Mouse (Mus musculus) midbrain, embryonic 15.5 days (tissue): Measurements from ENCODE around the gene Tpd52l1. TPM values are rescaled to one million over a fixed set of nuclear protein-coding genes. Genes with fewer than 3 reads are reported as not detected.

Experiments used
- ATAC-seq: fragments of 200-750 bp; cut with Nextera tagmentation; replicated peaks from 2 replicates; pipeline ENCODE4 v1.8.0; 2017; ENCODE audit warnings: moderate TSS enrichment
- H3K27ac ChIP-seq: fragments of 300-500 bp; sonication (generic); 2 replicates; pipeline ENCODE4 v1.5.1; 2015; ENCODE audit warnings: mild to moderate bottlenecking, inconsistent platforms
- H3K27me3 ChIP-seq: fragments of 300-500 bp; sonication (generic); replicated peaks from 2 replicates; pipeline ENCODE4 v1.6.1; 2015; ENCODE audit warnings: inconsistent platforms
- H3K36me3 ChIP-seq: fragments of 300-500 bp; sonication (generic); replicated peaks from 2 replicates; pipeline ENCODE4 v1.6.1; 2015; ENCODE audit warnings: inconsistent platforms
- H3K4me1 ChIP-seq: fragments of 300-500 bp; sonication (generic); 2 replicates; pipeline ENCODE4 v1.6.1; 2015; ENCODE audit warnings: inconsistent platforms
- H3K4me2 ChIP-seq: fragments of 300-500 bp; sonication (generic); 2 replicates; pipeline ENCODE4 v1.6.1; 2015; ENCODE audit warnings: inconsistent platforms, mild to moderate bottlenecking, moderate library complexity
- H3K4me3 ChIP-seq: fragments of 300-500 bp; sonication (generic); 2 replicates; pipeline ENCODE4 v1.5.1; 2015; ENCODE audit warnings: mild to moderate bottlenecking, inconsistent platforms
- H3K9ac ChIP-seq: fragments of 300-500 bp; sonication (generic); 2 replicates; pipeline ENCODE4 v1.6.1; 2015; ENCODE audit warnings: mild to moderate bottlenecking, inconsistent platforms
- H3K9me3 ChIP-seq: fragments of 300-500 bp; sonication (generic); 2 replicates; pipeline ENCODE4 v1.6.1; 2016; ENCODE audit warnings: inconsistent platforms
- WGBS: fragments of 180-500 bp; shearing (Covaris S2); methylation state at CpG from one replicate; pipeline ENCODE4 v1.1.7; 2015; ENCODE audit warnings: mixed read lengths; 5-methylcytosine and 5-hydroxymethylcytosine counted together
- polyA plus RNA-seq: library from polyadenylated mRNA; unstranded; fragments of >200 nt; fragmentation: Nextera tagmentation; extraction: Ambion mirVana; gene quantifications from 2 replicates; pipeline ENCODE4 v1.2.1, GENCODE M21; 2015

The Tpd52l1 gene
- 35.6 and 45.9 TPM in 2 replicates for polyA plus RNA-seq

DNA sequence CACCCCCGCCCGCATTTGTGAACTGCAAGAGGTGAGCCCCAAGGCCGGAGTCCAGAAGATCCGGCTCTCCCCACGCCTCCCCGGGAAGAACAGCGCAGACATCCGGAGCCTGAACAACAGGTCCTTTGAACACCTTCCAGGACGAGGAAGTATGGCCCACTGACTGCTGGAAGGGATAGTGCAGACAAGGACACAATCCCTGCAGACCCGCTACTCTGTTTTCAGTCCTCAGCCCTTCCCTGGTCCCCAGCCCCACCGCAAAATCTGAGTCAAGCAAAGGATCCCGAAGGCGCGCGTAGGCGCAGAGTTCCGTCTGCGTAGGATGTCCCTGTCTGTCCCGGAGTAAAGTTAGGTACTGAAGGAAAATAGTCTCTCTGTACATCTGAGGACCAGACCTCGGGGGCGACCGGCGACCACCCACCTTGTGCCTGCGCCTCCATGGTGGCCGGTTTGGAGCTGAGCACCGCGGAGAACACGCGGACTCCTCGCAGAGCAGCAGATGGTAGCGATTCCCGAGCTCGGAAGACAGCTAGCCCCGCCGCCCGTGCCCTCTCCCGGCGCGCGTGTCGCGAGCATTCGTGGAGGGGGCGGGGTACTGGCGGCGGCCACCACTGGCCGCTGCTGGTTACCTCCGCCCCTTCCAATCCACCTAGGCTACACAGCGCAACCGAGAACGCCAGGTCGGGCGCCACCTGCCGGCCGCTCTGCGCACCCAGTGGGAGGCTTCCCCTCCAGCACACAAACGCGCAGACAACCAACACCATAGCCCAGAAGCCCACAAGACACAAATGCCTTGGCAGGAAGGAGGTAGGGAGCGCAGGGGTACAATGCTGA is at the start of gene Tpd52l1:
Gene Tpd52l1 (minus strand): TSS at position 668 of the 834 bp plus-strand sequence.
- H3K36me3 ChIP-seq, result no peaks in the 10 kb centered on the region
- H3K4me1 ChIP-seq, result 0 out of 2 replicates have a peak, but pooled peaks cover 4% of the 10 kb centered on the region
- peak within 1 kb of the TSS; percentile 93 for H3K4me2 ChIP-seq
- H3K27me3 ChIP-seq, result no peaks in the 10 kb centered on the region
- ATAC-seq, result peak; percentile 100
- no peak within 1 kb of the TSS for H3K27ac ChIP-seq
- no peaks in the 10 kb centered on the region for H3K9me3 ChIP-seq
- H3K9ac ChIP-seq, result peak within 1 kb of the TSS; percentile 52
- under 1% methylated on average over 59 of the region's 59 CpGs for whole genome bisulfite sequencing
- H3K4me3 ChIP-seq, result peak within 1 kb of the TSS; percentile 77

DNA sequence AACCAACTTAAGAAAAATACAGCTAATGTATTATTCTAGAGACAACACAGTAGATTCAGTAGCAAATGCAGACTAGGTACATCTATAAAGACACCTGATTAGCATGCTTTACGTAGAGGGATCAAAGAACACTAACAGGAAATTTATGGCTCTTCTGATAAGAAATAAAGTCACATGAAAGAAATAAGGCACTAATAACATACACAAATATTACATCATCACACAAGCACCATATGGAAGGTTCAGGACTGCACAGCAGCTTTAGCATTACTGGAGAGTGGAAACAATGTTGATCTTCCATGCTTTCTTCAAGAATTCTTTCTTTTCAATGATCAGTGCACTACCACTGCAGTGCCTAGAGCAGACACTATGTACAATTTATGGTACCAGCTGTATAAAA is 48.5 kb upstream of the Tpd52l1 start:
- ATAC-seq, result no peak
- WGBS, result 88% methylated on average over 1 of the region's 1 CpGs

DNA sequence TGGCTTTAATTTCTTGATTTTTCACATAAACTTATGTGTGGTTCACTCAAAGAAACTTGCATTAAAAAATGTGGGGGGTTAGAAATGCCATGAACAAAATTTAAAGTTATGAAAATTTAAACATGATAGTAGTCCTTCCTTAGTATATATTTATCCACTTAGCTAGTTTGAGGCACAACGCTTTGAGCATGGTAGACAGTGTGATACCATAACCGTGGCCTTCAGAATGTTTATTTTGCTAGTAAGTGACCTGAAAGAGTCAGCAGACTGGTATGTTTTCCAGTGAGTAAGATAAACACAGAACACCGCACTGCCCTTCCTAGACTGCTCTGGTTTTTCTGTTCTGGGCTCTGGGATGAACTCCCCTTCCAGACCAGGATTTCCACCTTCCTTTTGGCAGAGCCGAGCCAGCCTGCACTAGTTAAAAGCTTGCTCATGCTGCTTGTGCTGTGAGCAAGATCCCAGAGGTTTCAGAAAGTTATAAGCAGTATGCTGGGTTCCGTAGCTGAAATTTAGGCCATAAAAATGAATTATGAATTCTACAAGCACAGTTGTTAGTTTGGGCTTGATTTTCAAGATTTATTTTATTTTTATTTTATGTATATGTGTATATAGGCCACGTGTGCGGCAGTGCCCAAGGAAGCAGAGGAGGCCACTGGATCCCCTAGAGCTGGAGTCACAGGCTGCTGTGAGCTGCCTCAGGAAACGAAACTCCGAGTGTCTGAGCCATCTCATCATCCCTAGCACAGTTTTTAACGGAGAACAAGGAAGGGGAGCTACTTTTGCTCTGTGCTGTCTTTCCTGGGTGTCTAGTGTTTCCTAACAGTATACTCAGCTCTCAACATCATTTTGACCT is 21.5 kb upstream of the Tpd52l1 start:
- Histone ChIP-seq H3K9ac (no peak overlapping the region), H3K27ac (no peak overlapping the region), H3K4me3 (no peak overlapping the region), H3K9me3 (no peaks in the 10 kb centered on the region), H3K4me2 (no peak overlapping the region), H3K27me3 (no peaks in the 10 kb centered on the region), H3K4me1 (no peaks in the 10 kb centered on the region), H3K36me3 (no peaks in the 10 kb centered on the region)
- WGBS, result 83% methylated on average over 10 of the region's 10 CpGs
- no peak for ATAC-seq

More for the DNA sequence above, 48.5 kb upstream of the Tpd52l1 start:
- no peaks in the 10 kb centered on the region for H3K36me3 ChIP-seq
- H3K27ac ChIP-seq, result no peak overlapping the region
- H3K4me3 ChIP-seq, result no peak overlapping the region
- no peak overlapping the region for H3K9ac ChIP-seq
- no peak overlapping the region for H3K4me2 ChIP-seq
- no peaks in the 10 kb centered on the region for H3K9me3 ChIP-seq
- H3K4me1 ChIP-seq, result no peaks in the 10 kb centered on the region
- H3K27me3 ChIP-seq, result no peaks in the 10 kb centered on the region

DNA sequence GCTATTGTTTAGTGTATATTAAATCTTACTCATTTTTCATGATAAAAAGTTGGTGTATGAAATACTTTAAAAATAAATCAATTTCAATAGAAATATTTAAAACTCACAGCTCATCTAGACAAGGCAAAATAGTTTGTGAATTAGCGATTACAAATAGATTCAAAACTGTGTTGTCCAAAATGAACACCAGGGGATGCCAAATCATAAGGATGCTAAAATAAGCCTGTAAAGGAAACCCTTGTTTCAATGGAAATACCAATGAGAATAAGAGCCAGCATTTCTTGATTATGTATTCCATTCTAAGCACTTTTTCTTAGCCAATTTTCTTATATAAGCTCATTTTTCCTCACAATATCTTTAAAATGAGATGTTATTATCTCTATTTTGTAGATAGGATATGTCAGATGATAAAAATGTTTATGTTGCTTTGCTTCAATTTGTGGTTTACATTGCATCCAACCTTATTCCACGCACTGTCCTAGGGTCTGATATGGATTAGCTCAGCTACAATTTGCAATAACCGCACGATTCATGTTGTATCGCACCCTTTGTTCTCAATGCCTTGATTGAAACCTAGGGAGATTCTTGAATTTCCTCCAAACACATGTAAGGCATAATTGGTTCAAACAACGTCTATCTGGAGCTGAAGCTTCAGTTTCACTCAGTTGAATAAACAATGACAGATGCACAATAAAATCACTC is 20.2 kb upstream of the Tpd52l1 start:
- H3K9ac ChIP-seq, result no peak overlapping the region
- 76% methylated on average over 6 of the region's 6 CpGs for WGBS
- 0 out of 2 replicates have a peak, but pooled peaks have one; percentile 67 for ATAC-seq
- H3K4me3 ChIP-seq, result no peak overlapping the region
- no peaks in the 10 kb centered on the region for H3K36me3 ChIP-seq
- no peak overlapping the region for H3K27ac ChIP-seq
- H3K4me2 ChIP-seq, result no peak overlapping the region
- H3K9me3 ChIP-seq, result no peaks in the 10 kb centered on the region
- no peaks in the 10 kb centered on the region for H3K27me3 ChIP-seq
- no peaks in the 10 kb centered on the region for H3K4me1 ChIP-seq

DNA sequence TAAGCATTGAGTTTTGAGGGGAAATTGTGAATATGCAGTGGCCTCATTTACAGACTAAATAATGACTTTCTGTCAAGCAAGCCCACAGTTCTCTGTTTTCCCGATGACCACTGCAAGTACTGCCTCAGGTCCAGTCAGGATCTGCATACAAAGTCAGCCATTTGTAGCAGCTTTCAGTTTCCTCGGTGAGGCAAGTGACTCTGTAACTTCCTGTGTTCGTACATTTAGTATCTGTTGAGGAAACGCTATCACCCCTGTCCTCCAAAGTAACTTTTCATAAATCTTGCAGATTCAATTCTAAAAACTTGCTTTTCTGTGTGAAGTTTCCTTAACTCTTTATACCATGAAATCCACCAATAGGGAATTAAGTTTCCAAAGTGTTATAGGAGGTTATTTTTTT is 19.7 kb upstream of the Tpd52l1 start:
- Histone ChIP-seq H3K36me3 (no peaks in the 10 kb centered on the region), H3K4me2 (no peak overlapping the region), H3K9ac (no peak overlapping the region), H3K27me3 (no peaks in the 10 kb centered on the region), H3K27ac (no peak overlapping the region), H3K4me1 (no peaks in the 10 kb centered on the region), H3K9me3 (no peaks in the 10 kb centered on the region), H3K4me3 (no peak overlapping the region)
- 85% methylated on average over 4 of the region's 4 CpGs for WGBS
- ATAC-seq, result no peak

DNA sequence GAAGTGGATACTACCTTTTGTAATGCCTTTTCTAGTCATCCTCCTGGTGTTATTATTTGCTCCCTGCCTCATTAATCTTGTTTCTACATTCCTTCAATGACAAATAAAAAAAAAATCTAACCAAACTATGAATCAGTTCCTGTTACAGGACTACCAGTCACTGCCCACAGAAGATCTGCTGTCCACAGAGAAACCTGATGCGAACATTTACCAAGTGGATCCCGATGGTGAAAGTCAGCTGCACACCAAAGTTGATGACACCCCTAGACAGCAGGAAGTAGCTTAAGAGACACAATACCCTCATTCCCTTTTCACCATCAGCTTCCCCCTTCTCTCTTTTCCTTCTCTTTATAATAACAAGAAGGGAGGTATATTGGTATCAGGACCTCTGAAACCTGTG is 17.3 kb upstream of the Tpd52l1 start:
- Histone ChIP-seq H3K27ac (no peak overlapping the region), H3K36me3 (no peaks in the 10 kb centered on the region), H3K4me1 (no peaks in the 10 kb centered on the region), H3K4me3 (no peak overlapping the region), H3K27me3 (no peaks in the 10 kb centered on the region), H3K4me2 (no peak overlapping the region), H3K9ac (no peak overlapping the region), H3K9me3 (no peaks in the 10 kb centered on the region)
- ATAC-seq, result no peak
- WGBS, result 92% methylated on average over 2 of the region's 2 CpGs

DNA sequence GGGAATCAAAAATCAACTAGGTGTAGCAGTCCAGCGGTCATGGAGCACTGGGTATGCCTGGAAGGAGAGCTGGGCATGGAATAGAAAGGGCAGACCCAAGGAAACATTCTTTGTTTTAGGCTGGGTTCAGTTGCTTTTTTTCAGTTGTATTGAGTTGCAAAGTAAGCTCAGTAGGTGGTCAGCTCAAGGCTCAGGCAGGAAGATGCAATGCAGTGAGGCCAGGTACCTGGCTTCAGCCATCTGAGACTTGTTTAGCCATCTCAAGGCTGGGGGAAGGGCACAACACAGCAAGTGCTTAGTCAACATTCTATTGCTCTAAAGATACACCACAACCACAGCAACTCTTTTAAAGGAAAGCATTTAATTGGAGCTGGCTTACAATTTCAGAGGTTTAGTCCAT is 11.0 kb upstream of the Tpd52l1 start:
- no peak overlapping the region for H3K4me3 ChIP-seq
- H3K4me2 ChIP-seq, result no peak overlapping the region
- H3K36me3 ChIP-seq, result no peaks in the 10 kb centered on the region
- H3K4me1 ChIP-seq, result no peaks in the 10 kb centered on the region
- no peak overlapping the region for H3K9ac ChIP-seq
- ATAC-seq, result no peak
- H3K27ac ChIP-seq, result no peak overlapping the region
- H3K27me3 ChIP-seq, result no peaks in the 10 kb centered on the region
- H3K9me3 ChIP-seq, result no peaks in the 10 kb centered on the region
- 32% methylated on average over 1 of the region's 1 CpGs for WGBS

DNA sequence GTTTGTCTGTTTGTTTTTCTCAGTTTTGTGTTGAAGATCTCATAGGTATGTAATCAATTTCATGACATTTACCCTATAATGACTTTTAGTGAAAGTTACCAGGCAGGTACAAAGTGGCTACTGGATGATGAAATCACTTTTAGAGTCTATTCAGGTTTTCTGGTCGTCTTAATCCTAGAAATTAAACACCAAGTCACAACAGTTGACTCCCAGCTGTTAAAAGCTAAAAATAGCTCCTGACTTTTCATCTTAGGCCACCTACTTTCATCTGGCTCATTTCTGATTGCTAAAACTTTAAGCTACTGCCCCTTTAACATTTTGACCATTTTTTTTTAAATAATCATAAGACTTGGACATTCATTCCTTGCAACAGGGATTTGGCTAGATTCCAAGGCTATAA is 1.3 kb upstream of the Tpd52l1 start:
- Histone ChIP-seq H3K27ac (no peak overlapping the region), H3K4me3 (no peak overlapping the region), H3K4me1 (0 out of 2 replicates have a peak, but pooled peaks cover 4% of the 10 kb centered on the region), H3K9ac (no peak overlapping the region), H3K4me2 (no peak overlapping the region), H3K36me3 (no peaks in the 10 kb centered on the region), H3K9me3 (no peaks in the 10 kb centered on the region), H3K27me3 (no peaks in the 10 kb centered on the region)
- ATAC-seq, result no peak
- WGBS, result 52% methylated on average over 1 of the region's 1 CpGs

DNA sequence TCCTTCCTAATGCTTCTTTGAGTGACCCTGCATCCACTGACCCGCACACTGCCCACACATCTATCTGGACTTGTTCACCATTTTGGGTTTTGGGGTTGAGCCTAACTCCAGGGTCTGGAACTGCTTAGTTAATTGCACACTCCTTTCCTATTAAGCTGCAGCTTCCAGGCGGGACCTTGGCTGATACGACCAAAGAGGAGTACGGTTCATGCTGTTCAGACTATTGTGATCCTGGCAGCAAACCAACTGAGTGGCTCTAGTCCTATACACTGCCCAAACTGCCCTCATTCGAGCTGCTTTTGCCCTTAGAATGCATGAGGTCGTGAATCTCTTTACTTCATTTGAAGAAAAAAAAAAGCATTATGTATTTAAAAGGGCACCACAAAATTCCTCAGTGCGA is 1.6 kb downstream of the Tpd52l1 start:
- WGBS, result 67% methylated on average over 7 of the region's 7 CpGs
- no peak overlapping the region for H3K4me2 ChIP-seq
- H3K36me3 ChIP-seq, result no peaks in the 10 kb centered on the region
- H3K4me3 ChIP-seq, result no peak overlapping the region
- H3K4me1 ChIP-seq, result 0 out of 2 replicates have a peak, but pooled peaks cover 4% of the 10 kb centered on the region
- H3K9me3 ChIP-seq, result no peaks in the 10 kb centered on the region
- H3K27me3 ChIP-seq, result no peaks in the 10 kb centered on the region
- H3K27ac ChIP-seq, result no peak overlapping the region
- H3K9ac ChIP-seq, result no peak overlapping the region
- ATAC-seq, result no peak

DNA sequence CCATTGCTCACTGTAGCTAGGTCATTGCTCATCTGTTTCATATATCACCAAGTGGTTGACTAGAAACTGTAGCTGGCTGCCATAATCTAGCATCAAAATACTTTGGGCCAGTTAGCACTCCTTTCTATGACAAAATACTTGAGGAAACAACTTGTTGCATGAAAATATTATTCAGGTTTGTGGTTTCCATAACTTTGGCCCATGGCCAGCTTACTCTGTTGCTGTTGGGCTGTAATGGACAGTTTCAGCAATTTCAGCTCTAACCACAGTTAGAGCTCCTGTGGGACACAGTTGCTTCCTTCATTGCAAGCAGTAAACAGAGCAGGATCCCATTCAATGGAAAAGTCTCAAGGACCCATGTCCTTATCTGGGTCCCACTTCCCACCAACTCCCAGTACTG is 4.3 kb downstream of the Tpd52l1 start:
- Histone ChIP-seq H3K9me3 (no peaks in the 10 kb centered on the region), H3K36me3 (no peaks in the 10 kb centered on the region), H3K9ac (no peak overlapping the region), H3K27me3 (no peaks in the 10 kb centered on the region), H3K4me2 (no peak overlapping the region), H3K4me1 (0 out of 2 replicates have a peak, but pooled peaks cover 4% of the 10 kb centered on the region), H3K27ac (no peak overlapping the region), H3K4me3 (no peak overlapping the region)
- no peak for ATAC-seq

DNA sequence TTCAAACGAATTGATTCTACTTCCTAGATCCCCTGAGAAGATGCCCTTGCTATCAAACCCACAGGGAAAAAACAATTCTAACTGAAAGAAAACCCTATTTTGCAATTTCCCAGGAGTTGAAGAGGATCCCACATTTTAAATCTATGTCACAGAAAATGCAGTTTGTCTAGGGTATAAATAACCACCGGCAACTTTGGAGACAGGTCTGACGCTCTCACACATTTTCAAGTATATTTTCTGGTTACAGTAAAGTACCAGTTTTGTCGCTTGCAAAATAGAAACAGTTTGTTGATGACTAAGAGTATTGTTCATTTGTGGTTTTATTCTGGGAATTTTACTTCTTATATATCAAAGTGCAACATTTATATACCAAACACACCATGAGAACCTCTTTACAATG is 9.7 kb downstream of the Tpd52l1 start:
- Histone ChIP-seq H3K27me3 (no peaks in the 10 kb centered on the region), H3K9ac (no peak overlapping the region), H3K36me3 (no peaks in the 10 kb centered on the region), H3K9me3 (no peaks in the 10 kb centered on the region), H3K4me2 (no peak overlapping the region), H3K27ac (no peak overlapping the region), H3K4me3 (no peak overlapping the region), H3K4me1 (no peaks in the 10 kb centered on the region)
- no peak for ATAC-seq
- WGBS, result 85% methylated on average over 4 of the region's 4 CpGs

DNA sequence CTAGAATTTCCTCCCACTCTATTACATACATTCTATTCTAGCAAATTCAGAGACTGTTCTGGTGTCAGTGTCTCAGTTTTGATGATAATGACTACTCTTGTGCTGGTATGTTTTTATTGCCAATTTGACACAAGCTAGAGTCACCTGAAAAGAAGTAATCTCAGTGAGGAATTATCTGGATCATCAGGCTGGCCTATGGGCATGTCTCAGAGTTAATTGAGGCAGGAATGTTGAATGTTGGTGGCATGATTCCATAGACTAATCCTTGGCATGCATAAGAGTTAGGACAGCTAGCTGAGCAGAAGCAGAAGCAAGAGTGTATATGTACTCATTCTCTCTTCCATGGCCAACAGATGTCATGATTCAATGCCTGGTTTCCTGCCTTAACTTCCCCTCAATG is 27.8 kb downstream of the Tpd52l1 start:
- Histone ChIP-seq H3K9me3 (no peaks in the 10 kb centered on the region), H3K36me3 (no peaks in the 10 kb centered on the region), H3K4me3 (no peak overlapping the region), H3K4me1 (no peaks in the 10 kb centered on the region), H3K27me3 (no peaks in the 10 kb centered on the region), H3K9ac (no peak overlapping the region), H3K27ac (no peak overlapping the region), H3K4me2 (no peak overlapping the region)
- ATAC-seq, result no peak
